Mouse (Mus musculus) brain, adult 2 months (tissue): ENCODE measurements around the gene Rpl19.

Experiments used
- DNase-seq: peaks from one replicate; pipeline ENCODE4 v3.0.0; 2011; ENCODE audit warnings: low read depth, low spot score

Rpl19 gene

DNA sequence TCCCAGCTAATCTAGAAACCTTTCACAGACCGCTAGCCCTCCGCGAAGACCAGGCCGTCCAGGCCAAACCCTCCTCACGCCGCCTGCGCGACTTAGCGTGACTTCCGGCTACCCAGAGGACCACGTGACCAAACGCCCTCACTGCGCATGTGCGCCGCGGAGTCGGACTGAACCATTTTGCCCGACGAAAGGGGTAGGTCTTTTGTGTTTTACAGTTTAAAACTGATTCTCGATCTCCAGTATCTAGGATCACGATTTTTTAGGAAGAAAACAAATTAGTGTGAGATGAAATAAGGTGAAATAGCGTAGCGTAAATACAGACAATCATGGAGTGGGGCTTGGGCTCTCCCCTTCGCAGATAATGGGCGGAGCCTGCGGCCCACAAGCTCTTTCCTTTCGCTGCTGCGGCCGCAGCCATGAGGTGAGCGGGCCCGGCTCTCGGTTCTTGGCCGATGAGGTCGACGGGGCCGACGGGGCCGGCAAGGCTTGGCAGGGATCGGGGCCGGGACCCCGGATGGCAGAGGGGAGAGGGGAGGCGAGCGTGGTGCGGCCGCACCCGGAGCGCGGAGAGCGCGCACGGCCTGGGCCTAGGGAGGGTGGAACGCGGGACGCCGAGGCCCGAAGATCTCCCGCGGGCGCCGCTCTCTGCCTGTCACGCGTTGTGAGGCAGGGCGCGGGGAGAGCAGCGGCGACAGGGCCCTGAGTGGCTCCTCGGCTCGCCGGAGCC lies at the start of gene Rpl19:
Rpl19 (plus strand) TSS at position 141 of the 727 bp plus-strand sequence.
- peak; percentile 97 for DNase-seq

DNA sequence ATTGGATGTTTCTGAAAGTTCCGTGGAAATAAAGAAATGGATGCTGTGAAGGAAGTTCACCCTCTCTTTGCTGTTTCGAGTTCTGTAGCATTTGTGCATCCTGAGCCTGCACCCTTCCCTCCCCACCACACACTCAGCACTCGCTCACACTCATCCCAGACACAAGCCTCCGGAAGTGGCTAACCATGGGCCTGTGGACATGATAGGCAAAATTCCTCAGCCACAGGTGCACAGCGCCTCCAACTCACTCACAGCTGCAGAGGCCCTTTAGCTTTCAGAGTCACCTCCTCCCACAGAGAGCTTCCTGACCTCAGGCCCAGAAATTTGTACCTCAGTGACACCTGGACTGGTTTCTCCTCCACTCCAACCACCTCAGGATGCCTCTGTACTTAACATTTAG lies 48.7 kb upstream of the Rpl19 start:
- no peak for DNase-seq

DNA sequence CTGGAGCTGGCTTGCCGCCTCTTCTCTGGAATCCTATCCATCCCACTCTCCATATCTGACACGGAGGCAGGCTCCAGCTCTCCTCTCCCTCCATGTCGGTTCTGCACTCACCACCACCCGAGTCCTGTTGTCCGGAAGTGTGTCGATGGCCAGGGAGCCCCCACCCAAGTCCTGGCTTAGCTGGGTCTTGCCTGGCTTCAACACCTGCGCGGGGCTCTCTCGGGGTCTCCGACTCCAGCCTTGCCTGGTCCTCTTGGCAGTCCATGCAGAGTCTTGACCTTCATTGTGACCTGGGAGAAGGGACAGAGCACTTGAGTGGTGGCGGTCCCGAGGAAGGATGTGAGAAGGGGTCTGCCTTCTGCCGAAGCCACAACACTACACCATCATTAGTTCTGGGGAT lies 48.1 kb upstream of the Rpl19 start:
- DNase-seq = no peak

DNA sequence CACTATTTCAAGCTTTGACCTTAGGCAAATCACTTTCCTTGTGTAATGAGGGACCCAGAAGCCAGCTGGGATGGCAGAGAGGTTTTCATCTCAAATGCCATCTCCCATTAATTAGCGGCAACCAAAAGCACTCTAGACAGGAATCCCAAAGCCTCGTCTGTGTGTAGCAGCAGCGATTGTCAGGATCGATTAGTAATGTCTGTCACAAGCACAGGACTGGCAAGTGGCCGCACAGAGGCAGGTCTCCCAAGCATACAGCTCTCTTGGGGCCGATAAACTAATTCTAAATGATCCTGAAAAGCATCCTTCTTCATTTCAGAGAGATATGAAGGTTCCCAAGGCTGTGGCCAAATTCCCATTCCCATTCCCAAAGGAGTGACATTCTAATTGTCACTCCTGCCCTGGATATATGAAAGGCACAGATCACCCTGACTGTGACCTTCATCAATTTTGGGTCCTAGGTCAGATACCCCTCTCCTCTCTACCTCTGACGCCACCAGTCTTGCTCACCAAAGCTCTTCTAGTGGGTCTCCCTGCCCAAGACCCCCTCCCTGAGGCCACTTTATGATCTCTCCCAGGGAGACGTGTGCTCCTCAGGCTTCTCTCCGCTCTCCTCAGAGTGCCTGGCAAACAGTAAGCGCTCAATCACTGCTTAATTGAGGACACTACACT lies 46.5 kb upstream of the Rpl19 start:
- no peak for DNase-seq

DNA sequence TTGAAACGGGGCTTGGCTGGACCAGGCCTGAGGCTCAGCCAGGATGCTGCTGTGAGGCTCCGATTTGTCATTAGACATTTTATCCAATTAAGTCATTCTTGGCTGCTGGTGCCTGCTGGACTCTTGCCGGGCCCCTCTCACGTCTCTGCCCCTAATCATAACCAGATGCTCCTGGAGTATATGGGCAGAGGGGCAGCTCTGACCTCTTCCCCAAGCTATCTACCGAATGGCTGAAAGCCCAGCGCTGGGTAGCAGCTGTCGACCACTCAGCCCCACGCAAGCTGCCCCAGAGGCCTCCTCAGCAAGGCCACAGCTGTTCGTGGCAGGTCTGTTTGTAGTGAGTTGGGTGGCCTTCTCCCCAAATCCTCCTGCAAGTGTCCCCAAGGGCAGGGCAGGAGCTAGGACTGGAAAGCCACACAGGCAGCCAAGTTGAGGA lies 46.0 kb upstream of the Rpl19 start:
- no peak for DNase-seq

DNA sequence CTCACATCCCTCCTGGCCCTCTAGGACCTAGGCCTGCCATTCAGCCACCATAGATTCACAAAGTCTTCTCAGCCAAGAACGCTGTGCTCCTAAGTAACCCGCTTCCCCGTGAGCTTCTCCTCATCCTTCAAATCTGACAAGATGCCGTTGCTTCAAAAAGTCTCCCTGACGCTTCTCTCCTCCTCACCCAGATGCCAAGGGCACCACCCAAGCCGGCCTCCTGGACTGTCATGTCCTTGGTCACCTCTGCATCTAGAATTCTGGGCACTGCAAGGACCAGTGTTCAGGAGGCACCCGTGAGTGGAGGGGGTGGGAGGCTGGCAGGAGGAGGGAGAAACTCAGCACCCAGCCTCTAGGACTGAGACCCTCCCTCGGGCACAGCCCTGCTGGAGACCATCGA lies 43.8 kb upstream of the Rpl19 start:
- DNase-seq = no peak

DNA sequence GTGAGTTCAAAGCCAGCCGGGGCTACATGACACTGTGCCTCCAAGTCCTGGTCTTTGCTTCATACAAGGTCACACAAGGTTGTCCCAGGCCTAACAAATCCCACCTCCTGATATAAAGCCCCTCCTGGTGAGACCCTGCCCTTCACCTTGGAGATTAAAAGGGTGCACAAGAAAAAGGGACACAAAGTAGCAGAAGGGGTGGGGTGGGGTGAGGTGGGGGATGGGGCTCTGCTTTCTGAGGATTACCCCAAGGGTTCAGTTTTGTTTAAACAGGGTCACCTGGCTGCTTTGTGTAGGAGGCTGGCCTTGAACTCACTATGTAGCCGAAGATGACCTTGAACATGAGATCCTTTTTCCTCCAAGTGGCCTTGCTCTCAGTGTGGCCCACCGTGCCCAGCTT lies 43.0 kb upstream of the Rpl19 start:
- DNase-seq = no peak

GRCm38 (mm10) chr11:97983983-97984382 lies 42.5 kb upstream of the Rpl19 start:
- no peak for DNase-seq

- DNase-seq = peak; percentile 51
These were observed 40.5 kb upstream of the Rpl19 start, which contains the start of gene Plxdc1 for GRCm38 (mm10) chr11:97985727-97986677. Gene Plxdc1 (minus strand): TSS chr11:97986444.

DNA sequence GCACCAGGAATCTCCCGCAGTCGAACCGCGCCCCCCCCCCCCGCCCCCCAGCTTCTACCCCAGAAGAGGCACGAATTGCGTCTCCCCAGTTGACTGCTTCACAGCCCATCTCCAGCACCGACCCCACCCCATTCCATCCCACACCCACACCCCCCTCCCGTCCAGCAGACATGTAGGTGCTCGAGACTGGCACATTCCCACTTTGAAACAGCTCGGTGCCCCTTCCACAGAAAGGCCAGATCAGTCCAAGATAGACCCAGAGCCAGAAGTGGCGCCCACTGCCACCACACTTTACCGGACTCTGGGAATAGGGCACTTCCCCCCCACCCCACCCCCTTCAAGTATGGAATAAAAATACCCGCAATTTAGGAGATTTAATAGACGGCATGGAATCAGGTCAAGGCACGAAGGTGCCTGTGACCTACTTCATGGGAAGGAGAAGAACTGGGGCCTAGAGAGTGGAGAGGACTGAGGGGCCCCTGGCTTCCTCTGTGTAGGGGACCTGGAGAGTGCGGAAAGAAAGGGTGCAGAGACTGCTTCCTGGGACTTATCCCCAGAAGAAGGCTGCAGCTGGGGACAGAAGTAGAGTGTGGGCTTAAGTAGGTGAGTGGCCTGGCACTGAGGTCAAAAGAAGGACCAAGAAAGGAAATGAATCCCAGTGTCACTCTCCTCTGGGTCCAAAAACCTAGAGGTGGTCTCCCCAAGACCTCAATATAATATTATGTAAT lies 39.6 kb upstream of the Rpl19 start:
- no peak for DNase-seq

DNA sequence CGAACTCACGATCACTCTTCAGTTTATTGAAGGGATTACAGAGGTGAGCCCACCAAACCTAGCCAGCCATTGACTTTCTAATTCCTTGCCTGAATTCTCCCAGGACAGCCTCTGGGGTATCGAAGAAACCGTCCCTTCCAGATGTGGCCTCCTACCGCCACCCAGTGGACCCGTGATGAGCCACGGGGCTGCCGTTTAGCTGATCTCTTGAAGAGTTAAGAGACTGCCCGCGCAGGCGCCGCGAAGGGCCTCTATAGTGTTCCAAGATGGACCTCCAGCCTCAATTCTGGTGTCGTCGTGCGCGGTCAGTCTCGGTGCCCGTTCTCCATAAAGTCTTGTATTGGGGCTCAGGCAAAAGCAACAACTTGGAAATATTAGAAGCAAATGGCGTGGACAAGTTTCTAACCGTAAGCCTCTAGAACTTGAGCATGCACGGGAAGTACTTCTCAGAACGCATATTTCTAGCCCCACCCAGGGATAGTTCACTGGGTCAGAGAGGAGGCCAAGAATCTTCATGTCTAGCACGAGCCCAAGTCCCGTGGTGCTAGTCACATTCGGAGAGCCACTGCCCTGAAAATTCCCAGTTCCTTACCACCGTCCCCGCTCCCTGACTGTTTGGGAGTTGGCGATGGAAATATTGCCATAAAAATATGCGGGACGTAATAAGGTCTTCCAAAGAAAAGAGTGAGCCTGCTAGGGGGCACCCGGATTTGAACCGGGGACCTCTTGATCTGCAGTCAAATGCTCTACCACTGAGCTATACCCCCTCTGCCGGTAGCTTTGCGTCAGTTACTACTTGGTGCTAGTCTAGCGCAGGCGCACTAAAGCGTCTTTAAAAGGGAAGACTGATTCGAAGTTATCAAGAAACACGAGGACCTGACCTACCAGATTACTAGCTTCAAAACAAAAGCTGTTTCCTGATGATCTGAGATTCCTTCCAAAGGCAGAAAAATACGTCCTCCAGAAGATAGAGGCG lies 38.7 kb upstream of the Rpl19 start:
- peak; percentile 95 for DNase-seq

DNA sequence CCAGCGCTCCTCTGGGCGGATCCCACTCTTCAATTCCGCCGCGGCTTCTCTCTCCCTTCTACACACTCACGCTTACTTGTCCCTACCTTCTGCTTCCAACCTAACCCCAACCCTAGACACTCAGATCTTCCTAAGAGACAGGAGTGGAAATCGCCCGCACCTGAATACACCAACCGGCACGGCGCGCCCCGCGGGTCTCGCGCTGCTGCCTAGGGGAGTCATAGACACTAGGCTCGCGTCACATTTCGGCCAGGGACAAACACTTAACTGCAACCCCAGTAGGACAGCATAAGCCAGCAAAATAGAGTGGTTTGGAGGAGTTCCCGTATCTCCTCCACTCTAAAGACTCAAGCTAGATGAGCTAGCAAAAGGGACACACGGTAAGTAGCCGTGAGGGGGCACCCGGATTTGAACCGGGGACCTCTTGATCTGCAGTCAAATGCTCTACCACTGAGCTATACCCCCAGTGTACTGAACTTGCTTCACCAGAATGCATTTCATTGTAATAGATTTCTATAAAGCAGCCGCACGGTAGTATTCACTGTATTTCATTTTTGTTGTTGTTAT lies 37.9 kb upstream of the Rpl19 start:
- DNase-seq = peak; percentile 94

DNA sequence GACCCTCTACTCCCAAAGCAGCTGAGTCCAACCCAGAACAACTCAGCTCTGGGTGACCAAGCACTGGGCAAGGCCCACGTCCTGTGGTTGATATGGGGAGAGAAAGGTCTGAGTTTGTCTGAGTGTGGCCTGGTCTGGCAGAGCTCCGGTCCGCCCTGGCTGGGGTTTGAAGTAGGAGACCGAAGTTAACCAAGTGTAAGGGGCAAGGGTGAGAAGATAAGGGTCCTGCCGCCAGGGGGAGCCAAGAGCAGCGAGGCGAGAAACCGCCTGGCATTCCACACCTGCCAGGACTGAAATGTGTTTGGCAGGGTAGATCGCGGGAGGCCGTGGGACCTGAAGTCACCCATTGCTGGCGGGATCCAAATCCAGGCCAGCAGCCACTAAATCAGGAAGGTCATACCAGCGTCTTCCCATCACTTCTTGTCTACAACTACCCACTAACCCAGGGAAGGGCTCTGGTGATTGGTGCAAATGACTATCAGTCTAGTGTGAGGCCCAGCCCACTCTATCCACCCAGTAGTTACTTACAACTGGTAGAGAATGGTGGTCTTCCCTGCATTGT lies 31.9 kb upstream of the Rpl19 start:
- peak; percentile 74 for DNase-seq

GRCm38 (mm10) chr11:97995564-97996288 lies 30.8 kb upstream of the Rpl19 start, which contains the start of gene Arl5c:
Gene Arl5c (minus strand): TSS chr11:97996181.
- no peak for DNase-seq

GRCm38 (mm10) chr11:97996691-97997090 lies 29.8 kb upstream of the Rpl19 start:
- no peak for DNase-seq

DNA sequence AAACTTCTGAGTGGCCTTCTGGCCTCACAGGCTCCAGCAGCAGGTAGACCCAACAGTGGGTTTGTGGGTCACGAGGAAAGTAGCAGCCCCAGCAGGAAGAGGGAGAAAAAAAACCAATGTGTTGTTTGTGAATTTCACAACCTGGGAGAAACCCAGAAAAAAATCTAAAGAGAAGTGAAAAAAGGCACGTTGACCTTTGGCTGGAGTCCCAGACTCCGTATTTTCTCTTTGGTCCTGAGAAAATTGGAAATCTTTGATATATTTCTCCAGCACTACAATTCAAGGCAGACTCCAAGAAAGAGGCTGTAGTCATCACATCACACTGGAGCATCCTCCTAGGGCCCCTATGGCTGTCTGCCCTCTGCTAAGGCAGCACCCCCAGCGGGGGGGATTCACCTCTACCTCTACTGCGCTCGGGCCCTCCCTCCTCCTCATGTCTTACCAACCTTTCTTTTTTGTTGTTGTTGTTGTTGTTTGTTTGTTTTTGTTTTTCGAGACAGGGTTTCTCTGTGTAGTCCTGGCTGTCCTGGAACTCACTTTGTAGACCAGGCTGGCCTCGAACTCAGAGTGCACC lies 29.0 kb upstream of the Rpl19 start:
- no peak for DNase-seq

- DNase-seq = no peak
These were observed 28.3 kb upstream of the Rpl19 start for GRCm38 (mm10) chr11:97998074-97998793.
